Mouse (Mus musculus): ENCODE results near the gene Tmem45b.
"Not testable (repeated sequence)": the region's sequence is repeated elsewhere in the genome, so short reads cannot be mapped to it uniquely, and the experiment has no call there.

Gene Tmem45b

DNA sequence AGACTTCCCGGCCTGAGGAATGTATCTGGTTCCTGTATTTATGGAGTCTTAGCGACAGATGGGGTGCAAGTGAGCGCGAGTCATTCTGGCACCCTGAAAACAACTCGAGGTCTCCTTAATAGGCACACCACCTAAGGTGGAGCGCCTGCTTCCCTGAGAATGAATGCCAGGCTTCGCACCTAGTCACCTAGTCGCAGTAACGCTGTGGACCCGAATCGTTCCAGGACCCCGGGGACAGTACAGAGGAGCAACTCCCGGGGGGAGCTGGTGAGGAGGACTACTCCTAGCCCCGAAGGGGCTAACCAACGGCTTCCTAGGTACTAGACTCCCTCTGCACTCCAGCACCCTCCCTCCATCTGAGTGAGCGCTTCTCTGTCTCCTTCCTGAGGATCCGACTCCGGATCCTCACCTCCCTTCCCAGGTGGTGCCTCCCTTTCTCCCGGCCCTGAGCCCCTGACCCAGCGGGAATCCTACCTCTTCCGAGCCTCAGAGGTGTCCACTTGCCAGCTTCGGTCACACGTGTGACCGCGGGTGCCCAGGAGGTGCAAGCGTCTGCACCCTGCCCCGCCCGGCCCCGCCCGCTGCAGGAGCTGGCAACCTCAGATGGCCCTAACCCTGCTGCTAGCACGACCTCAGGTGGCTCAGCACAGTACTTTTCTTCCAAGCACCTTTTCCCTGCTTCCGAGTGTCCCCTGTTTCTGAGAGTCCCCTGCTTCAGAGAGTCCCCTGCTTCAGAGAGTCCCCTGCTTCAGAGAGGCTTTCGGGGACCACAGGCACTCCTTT, at the start of gene Tmem45b:
TSS of gene Tmem45b (minus strand) at position 771 of the 783 bp plus-strand sequence.
- DNase-seq (ENCODE audit: low read depth), result no peak

DNA sequence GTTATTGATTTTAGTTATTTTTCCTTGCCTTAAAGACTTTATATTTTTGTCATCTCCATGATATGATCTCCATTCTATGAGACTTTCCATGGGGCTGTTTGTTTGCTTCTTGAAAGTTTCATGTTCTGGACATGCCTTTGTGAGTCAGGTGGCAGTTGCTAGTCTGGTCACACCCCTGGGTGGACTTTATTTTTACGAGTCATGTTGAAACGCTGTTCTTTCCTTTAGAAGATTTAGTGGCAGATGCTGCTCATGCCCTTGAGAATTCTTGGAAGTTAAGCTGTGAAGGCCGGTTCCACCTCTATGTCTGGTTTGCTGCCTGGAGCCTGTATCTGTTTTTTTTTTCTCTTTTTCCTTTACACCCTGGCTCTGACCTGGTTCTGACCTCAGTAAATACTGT, 43.9 kb upstream of the Tmem45b start:
- no peak for DNase-seq (ENCODE audit: low read depth)

DNA sequence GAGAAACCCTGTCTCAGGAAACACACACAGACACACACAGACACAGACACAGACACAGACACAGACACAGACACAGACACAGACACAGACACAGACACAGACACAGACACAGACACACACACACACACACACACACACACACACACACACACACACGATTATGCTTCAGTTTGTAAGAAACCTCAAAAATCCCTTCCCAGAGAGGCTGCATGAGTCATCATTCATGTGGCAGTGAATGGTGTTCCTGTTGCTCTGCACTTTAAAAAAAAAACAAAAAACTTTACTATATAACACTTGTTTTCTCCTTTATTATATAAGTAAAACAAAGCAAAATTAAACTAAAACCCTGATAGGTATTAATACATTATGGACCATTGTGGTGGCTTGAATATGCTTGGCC, 37.0 kb upstream of the Tmem45b start:
- not testable (repeated sequence) for DNase-seq (ENCODE audit: low read depth)

DNA sequence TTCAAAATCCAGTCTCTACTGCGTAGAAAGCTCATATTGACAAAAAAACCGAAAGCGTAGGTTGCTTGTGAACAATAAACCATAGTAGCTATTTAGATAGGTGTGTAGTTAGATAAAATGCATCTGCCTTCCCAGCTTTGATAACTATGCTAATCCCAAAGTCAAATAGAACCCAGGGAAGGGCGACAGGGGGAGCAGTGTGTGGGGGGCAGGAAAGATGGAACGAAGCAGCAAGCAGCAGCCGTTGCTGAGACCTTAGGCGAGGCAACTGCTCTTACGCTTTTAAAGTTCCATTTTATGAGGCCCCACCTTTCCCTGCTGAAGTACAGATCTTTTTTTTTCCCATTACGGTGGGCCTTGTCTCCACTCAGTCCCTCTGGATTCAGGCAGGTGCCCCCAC, 1.1 kb downstream of the Tmem45b start:
- DNase-seq (ENCODE audit: low read depth), result no peak

DNA sequence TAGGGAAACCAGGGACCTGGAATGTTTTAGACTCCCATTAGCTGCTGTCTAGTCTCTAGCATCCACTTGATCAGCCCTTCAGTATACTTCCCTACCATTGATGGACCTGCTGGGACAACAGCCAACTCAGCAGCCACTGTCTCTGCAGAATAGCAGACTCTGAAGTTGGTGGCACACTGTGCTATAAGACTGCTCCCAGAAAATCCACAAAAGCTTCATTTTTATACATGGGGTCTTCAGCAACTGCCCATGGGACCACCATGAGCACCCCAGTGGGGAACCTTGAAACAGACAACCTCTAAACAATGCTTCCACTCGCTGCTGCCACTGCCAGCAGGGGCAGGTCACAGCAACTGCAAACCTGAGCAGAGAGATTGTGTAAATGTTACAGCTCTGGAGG, 9.9 kb downstream of the Tmem45b start:
- no peak for DNase-seq (ENCODE audit: low read depth)

DNA sequence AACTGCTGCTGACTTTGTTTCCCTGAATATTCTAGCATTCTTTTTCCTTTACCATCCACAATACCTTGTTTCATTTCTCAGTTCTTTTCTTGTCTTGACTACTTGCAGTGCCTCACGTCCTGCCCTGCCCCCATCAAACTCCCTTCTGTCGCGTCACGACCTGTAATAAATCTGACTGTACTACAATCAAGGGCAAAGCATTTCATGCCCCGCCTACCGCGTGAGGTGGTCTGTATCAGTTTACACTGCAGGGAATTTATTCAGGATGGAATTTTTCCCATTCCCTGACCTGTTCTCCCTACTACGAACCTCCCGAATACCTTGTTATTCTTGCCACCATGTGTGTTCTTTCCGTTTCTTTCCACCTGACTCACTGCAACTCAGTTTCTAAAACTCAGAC, 12.1 kb downstream of the Tmem45b start:
- DNase-seq (ENCODE audit: low read depth), result no peak

DNA sequence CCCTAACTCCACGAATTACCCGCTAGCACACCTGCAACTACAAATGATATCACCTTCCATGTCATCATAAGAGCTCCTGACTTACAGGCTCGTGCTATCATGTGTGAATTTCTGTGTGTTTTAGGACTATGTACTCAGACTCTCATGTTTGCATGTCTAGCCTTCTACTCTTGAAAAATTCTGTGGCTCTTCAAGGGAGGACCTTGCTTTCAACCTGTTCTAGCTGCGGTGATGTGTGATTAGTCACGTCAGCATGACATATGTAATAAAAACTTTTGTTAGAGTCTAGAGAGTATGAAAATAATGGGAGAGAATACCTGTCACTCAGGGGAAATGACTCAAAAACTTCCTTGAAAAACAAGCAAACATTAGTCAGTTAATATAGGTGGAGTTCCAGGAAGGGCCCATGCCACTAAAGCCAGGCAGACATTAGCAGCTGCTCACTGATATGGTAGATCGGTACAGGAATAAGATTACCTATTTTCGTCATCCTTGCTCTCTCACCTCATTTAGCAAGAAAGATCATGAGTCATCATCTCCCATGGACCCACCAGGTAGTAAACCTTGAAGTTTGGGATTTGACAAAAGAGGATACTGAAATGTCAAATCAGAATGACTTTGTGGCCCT, 15.0 kb downstream of the Tmem45b start:
- DNase-seq (ENCODE audit: low read depth), result no peak

DNA sequence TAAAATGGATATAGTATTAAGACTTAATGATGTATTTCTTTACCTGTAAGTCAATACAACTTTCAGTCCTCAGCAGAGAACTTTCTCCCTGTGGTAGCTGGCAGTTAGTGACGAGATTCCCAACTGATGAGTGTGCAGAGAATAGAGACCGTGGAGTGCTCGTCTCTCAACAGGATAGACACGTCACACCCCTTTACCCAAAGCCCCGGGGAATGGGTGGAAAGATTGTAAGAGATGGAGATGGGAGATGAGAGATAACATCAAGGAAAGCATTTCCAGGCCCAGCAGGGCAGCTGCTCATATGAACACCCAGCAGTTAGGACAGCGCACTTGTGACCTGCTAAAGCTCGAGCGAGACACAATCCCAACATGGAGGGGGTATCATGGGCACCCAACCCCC, 20.0 kb downstream of the Tmem45b start:
- DNase-seq (ENCODE audit: low read depth), result no peak

DNA sequence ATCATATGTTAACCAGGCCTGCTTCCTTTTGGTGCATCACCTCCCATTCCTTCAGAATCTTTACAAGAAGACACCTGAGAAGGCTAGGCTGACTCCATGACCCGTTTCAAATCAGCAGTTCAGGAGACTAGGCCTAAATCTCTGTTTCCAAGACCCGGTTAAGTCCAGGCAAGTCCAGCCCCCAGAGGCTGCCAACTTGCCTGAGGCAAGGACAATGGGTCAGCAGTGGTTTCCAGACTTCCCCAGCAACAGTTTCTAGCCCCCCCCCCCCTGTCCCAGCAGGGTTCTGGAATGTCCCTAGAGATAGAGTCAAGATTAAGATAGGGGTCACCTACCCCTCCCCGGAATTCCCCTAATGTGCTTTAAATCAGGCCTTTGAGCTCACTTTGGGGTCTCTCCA, 22.8 kb downstream of the Tmem45b start:
- DNase-seq (ENCODE audit: low read depth), result no peak

DNA sequence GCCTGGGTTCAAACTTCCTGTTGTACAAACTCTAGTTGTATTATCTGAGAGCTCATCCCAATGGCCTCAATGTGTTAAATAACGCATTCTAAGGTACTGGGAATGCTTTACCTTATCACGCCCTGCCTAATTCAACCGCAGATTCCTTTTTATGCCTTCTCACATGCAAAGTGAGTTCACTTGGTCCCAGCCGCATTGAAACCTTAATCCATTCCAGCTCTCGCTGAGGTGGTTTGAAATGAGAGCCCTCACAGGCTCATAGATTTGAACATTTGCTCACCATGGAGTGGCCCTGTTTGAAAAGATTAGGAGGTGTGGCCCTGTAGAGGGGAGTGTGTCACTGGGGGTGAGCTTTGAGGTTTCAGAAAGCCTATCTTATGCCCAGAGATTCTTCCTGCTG, 23.9 kb downstream of the Tmem45b start:
- DNase-seq (ENCODE audit: low read depth), result no peak

DNA sequence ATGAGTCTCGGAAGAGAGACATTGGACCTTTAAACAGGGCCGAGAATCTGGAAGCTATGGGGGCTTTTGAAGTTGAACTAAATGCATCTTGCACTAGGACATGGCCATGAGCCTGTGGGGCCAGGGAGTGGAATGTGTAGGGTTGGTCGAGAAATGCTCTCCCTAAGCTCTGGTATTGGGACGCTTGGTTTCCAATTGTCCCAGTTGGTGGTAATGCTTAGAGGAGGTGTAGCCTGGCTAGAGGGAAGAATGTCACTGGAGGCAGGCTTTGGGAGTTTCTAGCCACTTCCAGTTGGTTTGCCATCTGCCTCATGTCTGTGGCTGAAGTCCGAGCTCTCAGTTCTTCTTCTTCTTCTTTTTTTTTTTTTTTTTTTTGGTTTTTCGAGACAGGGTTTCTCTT, 24.9 kb downstream of the Tmem45b start:
- DNase-seq (ENCODE audit: low read depth), result no peak

DNA sequence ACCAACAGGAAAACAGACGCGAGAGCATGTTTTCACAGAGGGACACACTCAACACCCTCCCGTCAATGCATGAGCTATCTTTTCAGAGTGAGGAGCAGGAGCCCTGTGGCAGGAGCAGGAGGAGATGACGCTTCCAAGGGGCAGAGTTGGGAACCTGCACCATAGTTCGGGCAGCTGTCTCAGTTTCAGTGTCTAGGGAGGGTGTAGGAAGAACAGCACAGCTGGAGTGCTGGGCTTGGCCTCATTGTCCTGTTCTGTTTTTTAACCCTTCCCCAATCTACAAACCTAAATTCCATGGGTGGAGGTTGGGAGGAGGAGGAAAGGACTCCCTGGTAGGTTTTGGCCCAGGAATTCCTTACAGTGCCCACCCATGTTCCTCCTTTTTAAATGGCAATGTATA, 25.4 kb downstream of the Tmem45b start:
- DNase-seq (ENCODE audit: low read depth), result no peak

DNA sequence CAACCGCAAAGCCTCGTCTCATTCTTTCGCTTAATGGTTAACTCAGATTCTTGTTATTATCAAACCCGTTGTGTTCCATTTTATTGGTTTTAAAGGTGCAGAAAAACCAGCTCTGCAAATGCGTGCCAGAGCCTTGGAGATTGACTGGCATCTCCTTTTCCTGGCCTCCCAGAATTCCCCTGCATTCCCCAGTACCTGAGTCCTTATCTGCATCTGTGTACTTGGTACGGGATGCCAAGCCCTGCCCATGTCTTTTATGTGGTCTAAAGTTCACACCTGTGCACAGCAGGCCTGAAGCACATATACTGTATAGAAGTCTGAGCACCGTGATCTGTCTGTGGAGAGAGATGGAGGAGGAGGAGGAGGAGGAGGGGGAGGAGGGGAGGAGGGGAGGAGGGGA, 26.4 kb downstream of the Tmem45b start:
- DNase-seq (ENCODE audit: low read depth), result no peak

DNA sequence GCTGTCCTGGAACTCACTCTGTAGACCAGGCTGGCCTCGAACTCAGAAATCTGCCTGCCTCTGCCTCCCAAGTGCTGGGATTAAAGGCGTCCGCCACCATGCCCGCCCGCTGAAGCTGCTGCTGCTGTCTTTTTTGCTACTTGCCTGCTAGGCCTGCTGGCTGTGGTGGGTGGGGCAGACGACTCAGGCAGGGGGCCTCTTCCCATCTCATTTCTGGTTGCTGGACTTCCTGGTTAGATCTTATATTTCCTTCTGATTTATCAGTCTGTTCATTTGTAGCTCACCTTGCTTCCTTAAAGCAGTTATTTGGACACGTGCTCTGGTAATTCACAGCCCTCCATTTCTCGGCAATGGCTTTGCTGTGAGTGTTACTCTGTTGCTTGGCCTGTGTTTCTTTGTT, 28.8 kb downstream of the Tmem45b start:
- DNase-seq (ENCODE audit: low read depth), result no peak

DNA sequence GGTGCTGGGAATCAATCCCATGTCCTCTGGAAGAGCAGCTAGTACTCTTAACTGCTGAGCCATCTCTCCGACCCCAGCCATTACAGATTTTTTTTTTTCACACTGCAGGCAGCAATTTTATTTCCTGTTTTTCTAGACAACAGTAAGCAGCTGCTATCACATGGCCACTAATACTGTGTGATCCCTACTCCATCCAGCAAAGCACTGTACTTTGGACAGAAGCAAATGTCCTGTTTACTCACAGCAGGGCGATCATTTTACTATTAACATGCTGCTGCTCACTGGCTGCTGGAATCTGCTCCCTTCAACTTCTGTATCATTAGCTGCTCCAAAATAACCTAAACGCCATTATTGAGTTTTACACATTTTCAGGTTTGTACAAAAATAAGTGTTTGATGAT, 30.8 kb downstream of the Tmem45b start:
- DNase-seq (ENCODE audit: low read depth), result no peak

DNA sequence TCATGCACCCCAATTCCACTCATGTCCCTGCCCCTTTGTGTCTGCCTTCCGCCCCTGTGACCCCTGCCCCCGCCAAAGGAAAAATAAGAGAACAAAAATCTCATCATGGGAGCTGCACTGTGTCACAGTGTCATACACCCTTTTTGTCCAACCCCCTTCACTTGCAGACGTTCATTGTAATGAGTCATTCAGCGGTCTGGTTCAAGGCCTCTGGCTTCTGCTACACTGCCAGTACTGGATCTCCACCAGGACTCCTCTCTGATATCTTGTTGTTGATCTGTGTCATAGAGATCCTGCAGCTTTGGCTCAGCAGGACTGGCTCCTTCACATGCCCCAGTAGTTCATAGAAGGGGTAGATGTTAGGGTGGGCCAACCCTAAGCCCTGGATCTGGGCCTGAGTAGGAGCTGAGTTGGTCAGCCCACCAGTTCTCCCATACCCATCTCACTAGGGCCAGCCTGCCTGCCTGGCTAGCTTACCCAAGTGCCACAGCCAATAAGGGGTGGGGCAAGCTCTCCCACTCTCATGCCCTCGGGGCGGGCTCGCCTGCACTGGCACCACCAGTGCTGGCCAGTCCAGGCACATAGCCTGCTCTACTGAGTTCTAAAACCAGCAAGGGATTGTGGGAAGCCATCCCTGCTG, 31.8 kb downstream of the Tmem45b start:
- no peak for DNase-seq (ENCODE audit: low read depth)

DNA sequence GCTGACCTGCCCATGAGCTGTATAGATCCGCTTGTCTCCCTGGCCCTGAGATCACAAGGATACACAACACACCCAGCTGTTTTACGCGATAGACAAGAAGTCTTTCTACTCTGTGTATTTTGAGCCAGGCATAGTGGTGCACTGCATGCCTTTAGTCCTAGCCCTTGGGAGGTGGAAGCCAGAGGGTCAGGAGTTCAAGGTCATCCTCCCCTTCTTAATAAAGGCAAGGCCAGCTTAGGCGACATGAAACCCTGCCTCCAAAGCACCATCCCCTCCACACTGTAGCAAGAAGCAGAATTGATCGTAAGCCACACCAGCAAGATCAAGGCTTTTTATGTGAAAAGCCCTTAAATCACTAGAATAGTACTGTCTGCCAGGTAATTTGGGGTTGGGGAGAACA, 32.5 kb downstream of the Tmem45b start:
- no peak for DNase-seq (ENCODE audit: low read depth)

DNA sequence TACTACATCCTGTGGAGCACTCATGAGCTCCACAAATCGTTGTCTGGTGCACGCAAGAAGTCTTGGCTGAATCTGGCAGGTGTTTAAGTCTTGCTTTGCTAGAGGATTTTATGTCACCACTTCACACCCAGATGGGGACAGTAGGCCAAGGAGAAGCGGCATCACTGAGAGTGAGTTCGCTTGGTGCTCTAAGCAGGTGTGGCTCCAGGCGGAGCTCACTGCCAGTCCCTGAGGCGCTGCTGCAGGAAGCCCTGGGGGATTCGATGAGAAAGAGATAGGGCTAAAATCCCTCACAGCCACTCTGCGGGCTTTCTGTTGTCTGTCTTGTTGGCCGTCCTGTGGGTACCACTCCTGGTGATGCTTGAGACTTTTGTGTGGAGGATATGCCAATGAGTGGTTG, 34.3 kb downstream of the Tmem45b start:
- DNase-seq (ENCODE audit: low read depth), result no peak

DNA sequence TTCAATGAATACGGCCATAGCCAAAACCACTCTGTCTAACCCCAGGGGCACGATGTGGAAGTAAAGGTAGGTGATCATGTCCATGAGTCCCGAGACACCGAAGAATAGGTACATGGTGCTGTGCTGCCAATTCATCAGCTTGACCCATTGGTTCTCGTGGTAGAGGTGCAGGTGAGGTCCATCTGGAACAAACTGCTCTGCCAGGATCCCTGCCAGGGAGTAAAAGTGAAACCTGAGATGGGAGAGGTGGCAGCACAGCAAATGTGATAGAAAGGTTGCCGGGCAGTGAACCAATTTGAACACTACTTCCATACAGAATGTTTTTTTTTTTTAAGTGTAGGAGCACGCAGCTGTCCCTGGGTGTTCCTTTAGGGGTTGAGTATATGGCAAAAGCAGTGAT, 35.3 kb downstream of the Tmem45b start:
- DNase-seq (ENCODE audit: low read depth), result no peak

DNA sequence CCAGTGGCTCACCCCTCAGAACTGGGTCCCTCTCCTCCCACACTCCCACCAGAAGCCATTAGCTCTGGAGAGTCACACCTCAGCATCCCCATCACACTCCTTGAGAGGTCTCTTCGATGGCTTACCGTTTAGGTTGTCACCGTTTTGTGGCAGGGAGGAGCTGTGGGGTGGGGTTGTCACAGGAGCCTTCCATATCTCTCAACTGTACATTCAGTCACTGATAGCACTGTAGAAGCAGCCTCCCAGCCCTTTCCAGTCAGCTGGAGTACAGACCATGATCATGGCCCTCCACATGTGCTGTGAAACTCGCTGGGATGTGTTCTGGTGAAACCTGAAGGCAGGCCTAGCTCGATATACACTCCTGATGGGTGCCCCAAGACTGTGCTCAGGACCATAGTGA, 42.1 kb downstream of the Tmem45b start:
- DNase-seq (ENCODE audit: low read depth), result no peak

DNA sequence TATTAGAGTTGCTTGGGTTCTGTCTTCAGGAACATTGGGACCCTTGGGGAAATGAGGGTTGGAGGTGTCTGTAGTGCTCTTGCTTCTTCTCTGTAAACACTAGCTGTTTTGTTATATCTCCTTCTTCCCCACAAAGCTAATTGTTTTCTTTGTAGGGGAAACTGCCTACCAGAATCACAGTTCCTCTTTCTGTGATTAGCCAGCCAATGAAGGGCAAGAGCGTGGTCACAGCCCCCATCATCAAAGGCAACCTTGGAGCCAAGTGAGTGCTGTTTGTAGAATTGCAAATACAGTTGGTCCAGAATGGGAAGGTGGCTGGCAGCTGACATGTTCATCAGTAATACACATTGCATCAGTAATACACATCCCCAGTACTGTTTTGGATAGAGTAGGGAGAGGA, 45.4 kb downstream of the Tmem45b start:
- DNase-seq (ENCODE audit: low read depth), result no peak

DNA sequence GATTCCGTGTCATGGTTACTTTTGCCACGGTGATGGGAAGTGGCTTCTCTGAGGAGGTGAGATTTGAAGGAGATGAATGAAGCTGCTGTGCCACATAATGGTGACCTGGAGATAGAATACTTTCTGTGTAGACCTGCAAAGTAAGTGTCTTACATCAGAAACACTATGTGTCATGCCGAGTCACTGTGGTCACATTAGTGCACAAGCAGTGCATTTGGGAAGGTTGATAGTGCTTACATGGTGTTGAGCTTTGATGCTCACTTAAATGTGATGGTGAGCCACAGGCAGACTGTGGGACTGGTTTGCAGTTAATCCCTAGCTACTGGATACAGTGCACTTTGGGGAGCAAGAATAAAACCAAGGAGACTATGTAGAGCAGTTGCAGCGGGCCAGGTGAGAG, 52.1 kb downstream of the Tmem45b start:
- DNase-seq (ENCODE audit: low read depth), result no peak

DNA sequence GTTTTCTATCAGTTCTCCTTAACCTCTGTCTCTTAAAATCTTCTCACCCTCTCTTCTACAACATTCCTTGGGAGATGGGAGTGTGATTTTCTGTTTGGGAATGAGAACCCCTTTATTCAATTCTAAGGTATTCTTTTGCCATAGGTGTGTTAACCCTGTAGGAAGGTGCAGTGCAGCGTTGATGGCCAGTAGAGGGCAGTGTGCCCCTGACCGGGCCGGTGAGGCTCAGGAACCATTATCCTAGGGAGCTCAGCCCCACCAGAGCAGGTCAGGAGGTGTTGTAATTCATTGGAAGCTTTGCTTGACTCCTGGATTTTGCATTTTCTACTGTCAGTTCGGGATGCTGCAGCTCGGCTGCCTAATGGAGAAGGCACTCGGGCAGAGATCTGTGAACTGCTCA, 59.0 kb downstream of the Tmem45b start:
- peak; percentile 49 for DNase-seq (ENCODE audit: low read depth)

DNA sequence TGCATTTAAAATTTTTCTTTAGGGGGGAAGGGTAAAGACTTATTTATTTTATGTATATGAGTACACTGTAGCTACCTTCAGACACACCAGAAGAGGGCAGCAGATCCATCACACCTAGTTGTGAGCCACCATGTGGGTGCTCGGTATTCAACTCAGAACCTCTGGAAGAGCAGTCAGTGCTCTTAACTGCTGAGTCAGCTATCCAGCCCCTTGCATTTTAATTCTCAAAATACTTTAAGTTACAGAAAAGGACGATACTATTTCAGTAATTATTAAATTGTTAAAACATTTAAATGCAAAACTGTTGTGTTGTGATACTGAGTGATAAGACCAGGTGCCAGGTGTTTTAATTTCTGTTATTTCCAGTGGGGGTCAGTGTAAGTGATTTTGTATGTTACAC, 60.0 kb downstream of the Tmem45b start:
- no peak for DNase-seq (ENCODE audit: low read depth)

Measured in induced T-regulatory cell, adult 2 months (primary cell).